Mouse (Mus musculus) thymus, adult 2 months (tissue): Measurements from ENCODE around the gene Bricd5.

Source experiments
- CTCF ChIP-seq: fragments of 200-500 bp; IDR thresholded peaks from 2 replicates; pipeline ENCODE4 v1.5.1; 2012; ENCODE audit warnings: mild to moderate bottlenecking, control low read depth, low read length, moderate library complexity, borderline replicate concordance; ENCODE audit not compliant: control insufficient read depth, poor library complexity, insufficient read depth; ENCODE audit errors: extremely low read depth
- POLR2A ChIP-seq: fragments of 200-500 bp; IDR thresholded peaks from 2 replicates; pipeline ENCODE4 v1.6.1; 2012; ENCODE audit warnings: mild to moderate bottlenecking, low read length, control low read depth, moderate library complexity; ENCODE audit not compliant: control insufficient read depth, poor library complexity, insufficient read depth; ENCODE audit errors: extremely low read depth

GRCm38 (mm10) chr17:24520450-24520849, 46.8 kb downstream of the Bricd5 start:
- TF ChIP-seq CTCF (no peak), POLR2A (no peak)
